Mouse (Mus musculus) C2C12 (cell line): ENCODE data around the gene Slc35f6.

Experiments used
- CTCF ChIP-seq: IDR thresholded peaks from one replicate; pipeline ENCODE4 v1.5.1; 2011; ENCODE audit not compliant: control insufficient read depth, insufficient read depth, insufficient read length
- MAX ChIP-seq: IDR thresholded peaks from one replicate; pipeline ENCODE4 v1.6.1; 2011; ENCODE audit warnings: mild to moderate bottlenecking, control low read depth

GRCm38 (mm10) chr5:30660813-30661212 is 13.1 kb downstream of the Slc35f6 start:
- TF ChIP-seq MAX (no peak), CTCF (no peak)
